Mouse (Mus musculus): ENCODE data around the gene Matk.
"Not testable (repeated sequence)": the region's sequence is repeated elsewhere in the genome, so short reads cannot be mapped to it uniquely, and the experiment has no call there.

Matk gene

GRCm38 (mm10) chr10:81252424-81253419 is at the start of gene Matk:
TSS of gene Matk (plus strand) at chr10:81252935.
- no peak for DNase-seq (ENCODE audit: extremely low spot score, low read depth, low spot score)

DNA sequence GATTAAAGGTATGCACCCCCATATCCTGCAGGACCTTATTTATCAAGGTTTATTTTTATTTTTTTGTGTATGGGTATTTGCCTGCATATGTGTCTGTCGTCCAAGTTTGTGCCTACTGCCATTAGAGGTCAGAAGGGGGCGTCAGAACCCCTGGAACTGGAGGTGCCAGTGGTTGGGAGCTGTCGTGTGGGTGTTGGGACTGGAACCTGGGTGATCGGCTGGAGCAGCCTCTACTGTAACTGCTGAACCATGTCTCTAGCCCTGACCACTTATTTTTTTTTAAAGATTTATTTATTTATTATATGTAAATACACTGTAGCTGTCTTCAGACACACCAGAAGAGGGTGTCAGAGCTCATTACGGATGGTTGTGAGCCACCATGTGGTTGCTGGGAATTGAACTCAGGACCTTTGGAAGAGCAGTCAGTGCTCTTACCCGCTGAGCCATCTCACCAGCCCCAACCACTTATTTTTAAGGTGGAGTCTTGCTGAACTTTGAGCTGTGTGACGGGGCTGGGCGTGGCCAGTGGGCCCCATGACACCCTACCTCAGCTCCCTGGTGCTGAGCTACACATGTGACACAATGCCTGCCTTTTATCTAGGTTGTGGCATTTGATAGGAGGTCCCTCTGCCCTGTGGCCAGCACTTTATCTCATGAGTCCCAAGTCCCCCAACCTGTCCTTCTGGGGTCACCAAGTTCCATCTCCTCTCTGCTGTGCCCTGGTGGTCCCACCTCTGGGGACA is 49.6 kb upstream of the Matk start:
- DNase-seq (ENCODE audit: extremely low spot score, low read depth, low spot score) = no peak

- DNase-seq (ENCODE audit: extremely low spot score, low read depth, low spot score) = no peak
Measured at GRCm38 (mm10) chr10:81204137-81204536, 48.6 kb upstream of the Matk start.

GRCm38 (mm10) chr10:81210154-81210553 is 42.6 kb upstream of the Matk start:
- no peak for DNase-seq (ENCODE audit: extremely low spot score, low read depth, low spot score)

DNA sequence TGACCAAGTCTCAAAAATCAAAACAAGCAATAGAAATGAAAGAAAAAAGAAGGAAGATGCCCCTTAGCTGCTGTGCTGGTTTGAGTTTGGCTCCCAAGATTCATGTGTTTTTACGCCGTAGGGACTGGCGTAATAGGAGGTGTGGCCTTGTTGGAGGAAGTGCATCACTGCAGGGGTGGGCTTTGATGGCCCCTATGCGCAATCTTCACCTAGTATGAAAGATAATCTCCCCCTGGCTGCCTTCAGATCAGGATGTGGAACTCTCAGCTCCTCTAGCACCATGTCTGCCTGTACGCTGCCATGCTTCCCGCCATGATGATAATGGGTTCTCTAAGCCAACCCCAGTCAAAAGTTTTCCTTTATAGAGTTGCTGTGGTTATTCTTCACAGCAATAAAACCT is 36.5 kb upstream of the Matk start:
- no peak for DNase-seq (ENCODE audit: extremely low spot score, low read depth, low spot score)

- no peak for DNase-seq (ENCODE audit: extremely low spot score, low read depth, low spot score)
Measured at GRCm38 (mm10) chr10:81216810-81217209, 35.9 kb upstream of the Matk start.

- not testable (repeated sequence) for DNase-seq (ENCODE audit: extremely low spot score, low read depth, low spot score)
Measured at GRCm38 (mm10) chr10:81217267-81217666, 35.5 kb upstream of the Matk start.

- no peak for DNase-seq (ENCODE audit: extremely low spot score, low read depth, low spot score)
Measured at GRCm38 (mm10) chr10:81217964-81218363, 34.8 kb upstream of the Matk start.

DNA sequence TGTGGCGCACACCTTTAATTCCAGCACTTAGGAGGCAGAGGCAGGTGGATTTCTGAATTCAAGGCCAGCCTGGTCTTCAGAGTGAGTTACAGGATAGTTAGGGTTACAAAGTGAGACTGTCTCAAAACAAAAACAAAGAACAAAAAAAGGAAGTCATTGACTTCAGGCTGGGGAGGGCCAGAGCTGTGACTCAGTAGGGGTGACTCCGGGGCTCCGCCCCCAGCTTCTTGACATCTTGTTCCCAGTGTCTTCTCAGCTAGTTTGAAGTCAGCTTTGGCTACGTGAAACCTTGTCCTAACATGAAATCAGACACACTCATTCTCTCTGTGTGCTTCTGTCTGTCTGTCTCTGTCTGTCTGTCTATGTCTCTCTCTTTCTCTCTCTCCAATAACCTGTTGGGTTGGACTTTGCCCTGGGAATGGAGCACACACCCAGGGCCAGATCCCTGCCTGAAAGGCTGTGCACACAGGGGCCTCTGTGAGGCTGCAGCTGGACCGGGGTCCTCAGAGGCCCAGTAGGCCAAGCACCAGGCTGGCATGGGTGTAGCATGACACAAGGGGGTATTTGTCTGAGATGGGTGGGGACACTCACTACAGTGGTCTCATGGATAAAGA is 31.2 kb upstream of the Matk start:
- DNase-seq (ENCODE audit: extremely low spot score, low read depth, low spot score) = no peak

DNA sequence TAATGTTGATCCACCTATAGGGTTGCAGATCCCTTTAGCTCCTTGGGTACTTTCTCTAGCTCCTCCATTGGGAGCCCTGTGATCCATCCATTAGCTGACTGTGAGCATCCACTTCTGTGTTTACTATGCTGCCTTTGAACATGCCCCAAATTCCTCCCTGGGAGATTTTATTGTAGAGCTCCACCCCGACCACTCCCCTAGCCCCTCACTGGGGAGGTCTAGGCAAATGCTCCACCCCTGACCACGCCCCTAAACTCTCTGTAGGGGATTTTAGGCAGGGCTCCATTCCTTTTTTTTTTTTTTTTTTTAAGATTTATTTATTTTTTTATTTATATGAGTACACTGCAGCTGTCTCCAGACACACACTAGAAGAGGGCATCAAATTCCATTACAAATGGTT is 29.0 kb upstream of the Matk start:
- not testable (repeated sequence) for DNase-seq (ENCODE audit: extremely low spot score, low read depth, low spot score)

- no peak for DNase-seq (ENCODE audit: extremely low spot score, low read depth, low spot score)
Measured at GRCm38 (mm10) chr10:81229735-81230437, 22.8 kb upstream of the Matk start.

DNA sequence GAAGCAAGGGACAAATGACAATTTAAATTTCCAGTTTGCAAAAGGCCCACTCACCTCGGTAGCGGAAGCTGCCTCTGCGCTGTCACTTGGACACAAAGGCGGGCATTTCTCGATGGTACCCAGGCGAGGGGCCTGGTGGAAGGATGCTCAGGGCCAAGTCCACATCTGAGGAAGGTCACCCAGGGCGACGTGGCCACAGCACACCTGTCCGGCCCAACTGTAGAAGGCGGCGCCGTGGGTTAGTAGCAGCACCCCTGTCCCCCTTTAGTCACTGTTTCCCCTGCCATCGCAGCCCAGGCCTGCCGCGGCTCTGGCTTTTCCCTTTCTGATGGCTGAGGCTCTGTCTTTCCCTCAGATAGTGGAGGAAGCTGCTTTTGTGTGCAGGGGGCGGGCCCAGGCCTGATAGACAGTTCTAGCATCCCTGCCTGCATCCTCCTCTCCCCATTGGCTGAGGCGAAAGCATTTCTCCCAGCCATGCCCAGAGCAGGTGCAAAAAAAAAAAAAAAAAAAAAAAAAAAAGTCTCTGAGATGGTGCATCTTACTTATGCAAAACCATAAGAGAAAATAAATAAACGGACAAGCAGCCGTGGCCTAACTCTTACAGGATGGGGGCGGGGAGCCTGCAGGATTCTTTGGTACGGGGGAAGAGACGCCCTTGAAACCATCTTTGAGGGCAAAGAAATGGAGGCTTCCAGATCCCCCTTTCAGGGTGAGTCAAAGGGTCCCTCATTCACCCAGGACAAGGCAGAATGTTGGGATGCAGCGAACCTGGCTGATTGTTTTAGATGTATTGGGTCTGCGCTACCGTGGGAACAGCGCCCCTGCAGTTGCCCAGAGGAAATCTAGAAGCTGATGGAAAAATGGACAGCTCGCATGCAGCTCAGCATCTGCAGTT is 22.1 kb upstream of the Matk start, which contains the start of gene Atcay:
Atcay (minus strand) TSS at position 396 of the 895 bp plus-strand sequence.
- no peak for DNase-seq (ENCODE audit: extremely low spot score, low read depth, low spot score)

DNA sequence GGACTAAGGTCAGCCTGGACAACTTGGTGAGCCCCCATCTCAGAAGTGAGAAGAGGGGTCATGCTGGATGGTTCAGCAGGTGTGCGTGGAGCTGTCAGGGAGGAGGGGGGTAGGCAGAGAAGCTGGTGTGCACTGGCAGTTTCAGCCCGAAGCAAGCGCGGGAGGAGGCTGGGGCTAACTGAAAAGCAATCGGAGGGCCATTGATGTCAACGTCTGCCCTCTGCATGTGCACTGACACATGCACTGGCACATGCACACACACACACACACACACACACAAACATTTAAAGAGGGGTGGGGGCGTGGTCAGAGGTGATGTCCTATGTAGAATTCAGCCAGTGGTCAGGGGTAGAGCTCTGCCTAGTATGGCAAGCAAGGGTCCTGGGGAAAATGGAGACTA is 21.3 kb upstream of the Matk start:
- DNase-seq (ENCODE audit: extremely low spot score, low read depth, low spot score) = no peak

- DNase-seq (ENCODE audit: extremely low spot score, low read depth, low spot score) = peak; percentile 44
Measured at GRCm38 (mm10) chr10:81232580-81233225, 20.0 kb upstream of the Matk start, which contains the start of gene Zfr2. TSS of gene Zfr2 (plus strand) at chr10:81233155.

- no peak for DNase-seq (ENCODE audit: extremely low spot score, low read depth, low spot score)
Measured at GRCm38 (mm10) chr10:81233226-81233585, 19.5 kb upstream of the Matk start.

GRCm38 (mm10) chr10:81234206-81234605 is 18.5 kb upstream of the Matk start:
- DNase-seq (ENCODE audit: extremely low spot score, low read depth, low spot score) = no peak

DNA sequence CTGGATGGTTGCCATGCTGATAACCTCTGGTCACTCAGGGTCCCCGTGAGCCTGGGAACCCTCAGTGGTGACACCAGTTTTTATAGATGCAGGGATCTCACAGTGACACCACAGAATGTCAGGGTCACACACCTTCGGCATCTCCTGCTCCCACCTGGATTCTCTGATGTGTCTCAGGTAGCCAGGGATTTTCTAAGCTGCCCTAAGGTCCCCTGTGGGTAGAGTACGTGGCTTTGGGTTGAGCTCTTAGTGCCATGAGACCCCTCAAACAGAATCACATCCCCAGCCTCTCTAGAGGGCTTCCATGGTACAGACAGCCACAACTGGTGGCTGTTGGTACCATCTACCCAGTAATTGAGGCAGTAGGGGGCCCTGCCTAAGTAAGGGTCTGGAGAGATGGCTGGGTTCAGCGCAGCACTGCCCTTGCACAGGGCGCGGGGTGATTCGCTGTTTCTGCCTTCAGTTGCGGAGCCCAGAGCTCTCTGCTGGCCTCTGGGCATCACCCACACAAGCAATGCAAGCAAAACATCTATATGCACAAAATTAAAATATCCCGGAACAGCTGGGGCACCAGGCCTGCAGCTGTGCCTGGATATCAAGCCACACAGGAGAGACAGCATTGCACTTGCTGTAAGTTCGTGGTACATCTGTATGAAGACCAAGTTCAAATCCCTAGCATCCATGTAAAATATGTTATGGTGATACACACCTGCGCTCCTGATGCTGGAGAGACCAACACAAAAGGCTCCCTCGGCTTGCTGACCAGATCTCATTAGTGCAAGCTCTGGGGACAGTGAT is 16.1 kb upstream of the Matk start:
- DNase-seq (ENCODE audit: extremely low spot score, low read depth, low spot score) = no peak

DNA sequence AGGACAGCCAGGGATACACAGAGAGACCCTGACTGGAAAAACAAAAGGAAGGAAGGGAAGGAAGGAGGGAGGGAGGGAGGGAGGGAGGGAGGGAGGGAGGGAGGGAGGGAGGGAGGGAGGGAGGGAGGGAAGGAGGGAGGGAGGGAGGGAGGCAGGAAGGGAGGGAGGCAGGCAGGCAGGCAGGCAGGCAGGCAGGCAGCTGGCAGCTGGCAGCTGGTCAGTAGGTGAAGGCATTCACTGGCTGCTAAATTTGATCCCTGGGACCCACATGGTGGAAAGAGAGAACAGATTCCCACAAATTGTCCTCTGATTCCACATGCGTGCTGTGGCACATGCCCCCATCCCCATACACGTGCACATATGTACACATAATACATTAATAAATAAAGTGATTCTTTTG is 14.1 kb upstream of the Matk start:
- DNase-seq (ENCODE audit: extremely low spot score, low read depth, low spot score) = no peak

Measured in hindlimb bud, embryonic 11.5 days (tissue).